Mouse (Mus musculus) thymus, adult 2 months (tissue): ENCODE results near the gene Hmga2. TPM values are rescaled to one million over a fixed set of nuclear protein-coding genes. Genes with fewer than 3 reads are reported as not detected.

ENCODE experiments used
- DNase-seq: peaks from one replicate; pipeline ENCODE4 v3.0.0; 2021
- H3K27ac ChIP-seq: fragments of 200-500 bp; 2 replicates; pipeline ENCODE4 v1.5.1; 2012; ENCODE audit warnings: low read length, control low read depth; ENCODE audit not compliant: control insufficient read depth, insufficient read depth
- H3K27me3 ChIP-seq: fragments of 200-500 bp; 2 replicates; pipeline ENCODE4 v1.6.1; 2012; ENCODE audit warnings: mild to moderate bottlenecking, low read length, moderate library complexity, mixed read lengths; ENCODE audit not compliant: control insufficient read depth, insufficient read depth
- H3K36me3 ChIP-seq: fragments of 200-500 bp; 2 replicates; pipeline ENCODE4 v1.6.1; 2012; ENCODE audit warnings: mild to moderate bottlenecking, low read length, moderate library complexity; ENCODE audit not compliant: control insufficient read depth, insufficient read depth
- H3K4me1 ChIP-seq: fragments of 200-500 bp; replicated peaks from 2 replicates; pipeline ENCODE4 v1.6.1; 2012; ENCODE audit warnings: low read length; ENCODE audit not compliant: control insufficient read depth, insufficient read depth
- H3K4me3 ChIP-seq: fragments of 200-500 bp; 2 replicates; pipeline ENCODE4 v1.5.1; 2012; ENCODE audit warnings: mild to moderate bottlenecking, low read length, control low read depth, moderate library complexity; ENCODE audit not compliant: control insufficient read depth, insufficient read depth
- CTCF ChIP-seq: fragments of 200-500 bp; IDR thresholded peaks from 2 replicates; pipeline ENCODE4 v1.5.1; 2012; ENCODE audit warnings: mild to moderate bottlenecking, control low read depth, low read length, moderate library complexity, borderline replicate concordance; ENCODE audit not compliant: control insufficient read depth, poor library complexity, insufficient read depth; ENCODE audit errors: extremely low read depth
- POLR2A ChIP-seq: fragments of 200-500 bp; IDR thresholded peaks from 2 replicates; pipeline ENCODE4 v1.6.1; 2012; ENCODE audit warnings: mild to moderate bottlenecking, low read length, control low read depth, moderate library complexity; ENCODE audit not compliant: control insufficient read depth, poor library complexity, insufficient read depth; ENCODE audit errors: extremely low read depth
- WGBS: fragments of 180-500 bp; shearing (Covaris S2); methylation state at CpG from one replicate; pipeline ENCODE4 v1.1.7; 2018; 5-methylcytosine and 5-hydroxymethylcytosine counted together
- polyA plus RNA-seq: library from polyadenylated mRNA; depleted of rRNA; stranded (reverse); fragments of >200 nt; gene quantifications from 2 replicates; pipeline ENCODE4 v1.2.3, GENCODE M21; 2012

The Hmga2 gene
- polyA plus RNA-seq, 1 experiment: 0.05 TPM

DNA sequence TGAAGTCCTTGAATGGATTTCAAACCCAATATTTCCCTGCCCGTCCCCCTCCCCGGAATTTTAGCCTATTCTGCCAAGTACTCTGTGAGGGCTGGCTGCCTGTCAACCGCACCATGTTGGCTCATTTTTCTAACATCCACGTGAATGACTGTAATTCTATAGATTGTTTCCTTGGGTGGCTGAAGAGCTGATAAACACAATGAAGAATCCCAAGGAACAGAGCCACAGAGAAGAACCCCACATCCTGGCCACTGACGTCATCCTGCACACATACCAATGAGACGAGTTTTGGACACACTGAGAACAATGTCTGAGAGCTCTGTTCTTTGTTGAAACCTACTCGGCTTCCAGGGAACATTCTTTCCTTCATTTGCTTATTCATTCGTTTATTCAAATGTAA, 74.5 kb downstream of the Hmga2 start:
- WGBS: 92% methylated on average over 8 of the region's 8 CpGs
- TF ChIP-seq POLR2A (no peak), CTCF (no peak)
- H3K4me3 ChIP-seq: no peak overlapping the region
- H3K27ac ChIP-seq: no peak overlapping the region
- no peaks in the 10 kb centered on the region for H3K27me3 ChIP-seq
- DNase-seq: no peak
- no peaks in the 10 kb centered on the region for H3K36me3 ChIP-seq
- no peaks in the 10 kb centered on the region for H3K4me1 ChIP-seq

DNA sequence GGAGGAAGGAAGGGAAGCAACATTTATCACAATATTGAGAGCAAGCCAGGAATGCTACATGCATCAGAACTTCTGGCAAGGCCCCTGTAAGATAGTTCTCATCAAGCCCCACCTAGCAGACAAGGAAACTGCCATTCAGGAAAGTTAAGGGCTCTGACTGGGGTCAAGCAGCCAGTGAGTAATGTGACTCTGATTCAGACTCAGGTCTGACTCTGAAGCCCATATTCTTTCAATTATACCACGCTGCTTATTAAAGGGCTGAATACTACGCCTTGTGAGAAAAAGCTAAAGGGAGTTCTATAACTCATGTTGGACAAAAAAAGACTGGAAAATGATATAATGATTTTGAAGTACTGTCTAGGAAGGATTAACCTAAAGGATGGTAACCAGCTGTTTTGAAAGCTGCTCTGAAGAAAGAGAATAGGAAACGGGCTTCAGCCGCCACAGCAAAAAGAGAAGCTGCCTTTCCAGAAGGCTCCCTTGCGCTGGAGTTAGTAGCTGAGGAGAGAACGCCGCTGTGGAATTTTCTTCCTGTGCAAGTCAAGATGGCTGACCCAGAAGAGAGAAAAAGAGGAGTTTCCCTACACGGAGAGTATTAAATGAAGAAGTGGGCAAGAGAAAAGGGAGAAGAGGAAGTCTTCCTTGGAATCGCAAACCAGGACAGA, 76.3 kb downstream of the Hmga2 start:
- H3K27me3 ChIP-seq: no peaks in the 10 kb centered on the region
- no peak overlapping the region for H3K27ac ChIP-seq
- no peaks in the 10 kb centered on the region for H3K4me1 ChIP-seq
- no peak overlapping the region for H3K4me3 ChIP-seq
- H3K36me3 ChIP-seq: no peaks in the 10 kb centered on the region
- DNase-seq: no peak
- TF ChIP-seq CTCF (no peak), POLR2A (no peak)
- WGBS: 88% methylated on average over 9 of the region's 9 CpGs

DNA sequence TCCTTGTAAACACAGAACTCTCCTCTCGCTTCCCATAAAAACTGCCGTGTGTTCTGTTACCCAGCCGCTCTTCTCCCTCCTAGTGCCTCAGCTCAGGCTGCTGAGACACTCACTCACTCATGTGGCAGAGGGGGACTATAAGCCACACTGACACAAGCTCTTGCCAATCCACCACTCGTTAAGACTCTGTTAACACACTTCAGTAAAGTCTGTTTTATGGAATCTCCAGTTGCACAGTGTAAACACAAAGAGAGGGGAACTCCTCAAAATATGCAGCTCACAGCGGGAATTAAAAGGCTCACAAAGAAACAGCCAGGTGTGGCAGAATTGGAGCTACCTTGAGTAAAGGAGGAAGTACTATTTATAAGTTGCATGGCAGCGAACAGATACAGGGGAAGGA, 77.5 kb downstream of the Hmga2 start:
- H3K27ac ChIP-seq: no peak overlapping the region
- TF ChIP-seq CTCF (no peak), POLR2A (no peak)
- no peaks in the 10 kb centered on the region for H3K36me3 ChIP-seq
- DNase-seq: no peak
- 66% methylated on average over 6 of the region's 6 CpGs for WGBS
- H3K4me3 ChIP-seq: no peak overlapping the region
- H3K27me3 ChIP-seq: no peaks in the 10 kb centered on the region
- no peaks in the 10 kb centered on the region for H3K4me1 ChIP-seq

DNA sequence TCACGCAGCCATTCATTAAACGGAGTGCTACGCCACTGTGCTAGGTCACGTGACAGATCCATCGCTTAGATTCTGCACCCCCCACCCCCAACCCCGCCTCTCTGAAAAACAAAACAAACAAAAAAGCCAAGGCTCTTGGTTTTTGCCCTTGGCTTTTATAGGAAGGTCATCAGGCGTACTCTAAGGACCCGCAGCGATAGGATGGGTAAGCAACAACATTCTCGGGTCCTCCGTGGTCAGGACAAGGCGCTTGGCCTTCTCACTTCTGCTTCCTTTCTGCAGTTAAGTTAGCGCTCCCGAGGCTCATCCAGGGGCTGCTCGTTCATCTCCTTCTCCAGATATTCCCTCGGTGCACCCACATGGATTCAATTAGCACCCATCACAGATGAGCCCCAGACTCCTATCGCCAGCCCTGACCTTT, 79.0 kb downstream of the Hmga2 start:
- no peak overlapping the region for H3K27ac ChIP-seq
- DNase-seq: no peak
- H3K36me3 ChIP-seq: no peaks in the 10 kb centered on the region
- H3K4me1 ChIP-seq: no peaks in the 10 kb centered on the region
- H3K4me3 ChIP-seq: no peak overlapping the region
- TF ChIP-seq POLR2A (no peak), CTCF (no peak)
- WGBS: 88% methylated on average over 17 of the region's 17 CpGs
- no peaks in the 10 kb centered on the region for H3K27me3 ChIP-seq

DNA sequence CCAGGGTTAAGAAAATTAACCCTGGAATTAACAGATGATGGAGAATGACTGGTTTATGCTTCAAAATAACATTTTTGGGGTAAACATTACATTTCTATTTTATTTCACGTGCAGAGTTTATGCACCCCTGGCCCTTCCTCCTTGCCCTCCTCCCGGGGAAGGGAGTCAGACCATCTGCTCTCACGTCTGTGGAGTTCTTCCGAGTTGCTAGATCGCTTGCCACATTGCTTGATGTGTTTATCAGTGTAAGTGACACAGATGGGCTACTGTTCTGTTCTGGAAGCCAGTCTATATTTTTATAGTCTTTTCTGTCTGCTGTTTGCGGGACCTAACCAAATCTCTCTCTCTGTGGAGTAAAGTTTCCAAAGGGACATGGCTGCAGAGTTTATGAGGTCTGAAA, 80.7 kb downstream of the Hmga2 start:
- WGBS: 92% methylated on average over 6 of the region's 6 CpGs

DNA sequence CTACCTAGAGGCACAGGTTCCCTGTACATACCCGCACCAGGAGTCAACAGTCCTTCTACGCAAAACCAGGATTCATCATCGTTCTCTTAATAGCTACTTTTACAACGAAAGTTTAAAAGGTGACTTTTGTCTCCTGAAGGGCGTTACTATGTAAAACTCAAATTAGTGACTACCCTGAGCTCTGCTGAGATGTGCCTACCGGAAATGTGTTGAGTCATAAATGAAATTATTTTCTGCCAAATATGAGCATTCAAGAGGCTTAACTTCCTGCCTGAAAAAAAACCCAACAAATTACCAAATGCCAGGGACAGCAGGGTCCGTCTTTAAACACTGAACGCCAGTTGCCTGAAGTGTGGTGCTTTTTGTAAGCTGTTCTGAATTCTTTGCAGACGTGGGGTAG, 81.5 kb downstream of the Hmga2 start:
- TF ChIP-seq CTCF: no peak
- no peak for TF ChIP-seq POLR2A
- WGBS: 86% methylated on average over 9 of the region's 9 CpGs
- H3K27ac ChIP-seq: no peak overlapping the region
- no peaks in the 10 kb centered on the region for H3K4me1 ChIP-seq
- H3K4me3 ChIP-seq: no peak overlapping the region
- H3K27me3 ChIP-seq: no peaks in the 10 kb centered on the region
- DNase-seq: no peak
- no peaks in the 10 kb centered on the region for H3K36me3 ChIP-seq

More for the DNA sequence above, 80.7 kb downstream of the Hmga2 start:
- no peak for DNase-seq
- Histone ChIP-seq H3K36me3 (no peaks in the 10 kb centered on the region), H3K4me3 (no peak overlapping the region), H3K4me1 (no peaks in the 10 kb centered on the region), H3K27me3 (no peaks in the 10 kb centered on the region), H3K27ac (no peak overlapping the region)
- TF ChIP-seq CTCF: no peak
- no peak for TF ChIP-seq POLR2A

DNA sequence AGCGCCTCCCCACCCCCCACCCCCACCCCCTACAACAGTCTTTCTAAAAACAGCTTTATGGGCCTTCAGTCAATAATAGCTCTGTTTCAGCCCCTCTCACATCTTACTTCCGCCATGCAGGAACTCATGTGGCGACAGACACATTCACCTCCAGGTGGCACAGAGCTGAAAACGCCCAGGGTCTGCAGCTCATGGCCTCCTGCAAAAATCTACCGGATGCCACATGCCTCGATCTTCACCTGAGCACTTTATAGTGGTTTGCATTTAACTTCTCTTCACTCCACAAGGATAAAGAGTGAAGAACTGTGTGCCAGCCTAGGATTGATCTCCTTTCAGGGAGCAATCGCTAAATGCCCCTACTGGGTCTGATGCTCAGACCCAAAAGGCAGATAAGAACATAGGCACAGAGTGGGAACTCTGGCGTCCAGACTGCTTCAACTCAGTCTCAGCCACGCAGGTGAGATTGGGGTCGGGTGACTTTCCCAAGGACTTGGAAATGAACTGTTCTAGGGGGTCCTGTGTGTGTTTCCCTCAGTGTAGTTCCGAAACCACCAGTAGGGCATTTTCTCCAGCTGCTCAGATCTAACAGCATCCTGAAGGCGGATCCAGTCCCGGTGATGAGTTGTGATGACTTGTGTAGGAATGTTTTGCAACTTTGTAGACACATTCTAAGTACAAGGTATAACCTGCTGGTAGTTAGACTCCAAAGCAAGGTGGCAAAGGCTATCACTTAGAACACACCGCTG, 84.1 kb downstream of the Hmga2 start:
- H3K36me3 ChIP-seq: no peaks in the 10 kb centered on the region
- no peaks in the 10 kb centered on the region for H3K27me3 ChIP-seq
- no peak overlapping the region for H3K27ac ChIP-seq
- no peak for DNase-seq
- H3K4me1 ChIP-seq: no peaks in the 10 kb centered on the region
- 75% methylated on average over 14 of the region's 14 CpGs for WGBS
- no peak overlapping the region for H3K4me3 ChIP-seq
- TF ChIP-seq CTCF (no peak), POLR2A (no peak)
